Mouse (Mus musculus): ENCODE measurements around the gene Vps51. TPM values are rescaled to one million over a fixed set of nuclear protein-coding genes. Genes with fewer than 3 reads are reported as not detected.

The Vps51 gene
- polyA plus RNA-seq (2012; rRNA removed) = 102 and 114 TPM in 2 replicates

DNA sequence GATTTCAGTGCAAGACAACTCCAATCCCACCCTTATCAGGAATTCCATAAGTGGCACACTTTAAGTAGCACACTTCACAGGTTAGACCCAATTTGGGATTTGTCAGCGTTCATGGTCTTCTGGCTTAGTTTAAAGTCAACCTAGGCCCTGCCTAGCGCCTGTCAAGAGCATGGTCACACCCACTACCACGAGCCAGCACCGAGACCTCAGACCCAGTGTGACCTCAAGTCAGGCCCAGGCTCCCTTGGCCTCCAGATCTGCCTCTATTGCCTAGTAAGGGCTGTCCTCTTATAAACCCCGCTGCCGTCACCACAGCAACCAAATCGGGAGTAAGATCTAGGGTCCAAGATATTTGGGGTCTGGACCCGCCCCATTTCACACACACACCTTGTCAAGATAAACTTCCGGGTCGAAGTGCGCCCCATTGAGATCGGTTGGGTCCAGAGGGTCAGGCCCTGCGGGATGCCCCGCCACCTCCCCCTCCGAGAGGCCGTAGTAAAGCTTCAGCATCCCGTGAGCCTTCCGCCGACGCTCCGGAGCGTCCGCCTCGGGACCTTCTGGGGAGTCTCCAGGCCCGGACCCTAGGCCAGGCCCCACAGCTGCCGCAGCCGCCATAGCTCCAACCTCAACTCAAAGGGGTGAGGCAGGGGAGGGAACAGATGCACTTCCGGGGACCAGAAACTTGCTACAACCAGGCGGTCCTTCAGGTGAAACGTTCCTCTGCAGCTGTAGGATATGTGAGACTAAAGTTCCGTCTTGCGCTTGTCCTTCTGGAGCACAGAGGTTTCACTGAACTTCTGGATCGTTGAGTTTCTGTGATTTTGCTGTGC lies at the start of gene Vps51:
Gene Vps51 (minus strand): TSS at position 668 of the 830 bp plus-strand sequence.

DNA sequence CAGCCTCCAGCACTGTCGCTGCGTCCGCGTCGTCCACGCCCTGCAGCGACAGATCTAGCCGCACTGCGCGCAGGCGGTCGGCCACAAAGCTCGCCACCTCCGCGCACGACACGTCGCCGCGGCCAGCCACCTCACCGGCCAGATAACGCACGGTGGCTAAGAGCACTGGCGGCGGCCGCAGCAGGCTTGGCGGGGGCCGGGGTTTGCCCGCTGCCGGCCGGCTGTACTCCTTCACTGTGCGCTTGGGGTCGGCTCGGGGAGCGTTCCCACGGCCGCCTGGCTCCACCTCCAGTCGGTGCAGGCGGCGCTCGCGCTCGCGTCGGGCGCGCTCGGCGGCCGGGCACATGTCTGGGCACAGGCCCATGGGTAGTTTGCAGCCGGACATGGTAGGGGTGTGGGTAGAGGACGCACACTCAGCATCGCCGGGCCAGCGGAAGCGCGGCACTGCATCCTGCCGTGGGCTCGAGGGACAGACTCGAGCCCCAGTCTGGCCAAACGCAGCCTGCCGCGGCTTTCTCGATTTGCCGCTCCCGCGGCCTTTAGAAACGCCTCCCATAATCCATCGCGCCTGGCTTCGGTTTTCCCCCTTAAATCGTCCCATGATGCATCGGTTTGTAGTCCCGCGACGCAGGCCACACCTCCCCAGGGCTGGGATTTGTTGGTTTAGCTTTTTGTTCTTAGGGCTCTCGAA lies 41.1 kb upstream of the Vps51 start, which contains the start of gene Sac3d1:
Gene Sac3d1 (minus strand): TSS at position 665 of the 691 bp plus-strand sequence.

DNA sequence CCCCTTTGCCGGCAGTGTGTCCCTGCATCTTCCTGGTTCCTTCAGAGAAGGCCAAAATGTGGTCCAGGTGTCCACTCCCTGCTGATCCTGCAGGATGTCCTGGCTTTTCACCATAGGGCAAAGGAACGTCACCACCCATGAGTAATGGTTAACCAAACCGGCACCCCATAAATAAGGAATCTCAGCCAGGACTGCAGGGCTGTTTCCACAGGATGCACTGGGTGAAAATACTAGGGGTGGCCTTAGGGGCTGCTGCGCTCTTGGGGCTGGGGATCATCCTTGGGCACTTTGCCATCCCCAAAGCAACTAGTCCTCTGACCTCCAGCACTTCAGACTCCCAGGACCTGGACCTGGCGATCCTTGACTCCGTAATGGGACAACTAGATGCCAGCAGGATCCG lies 28.6 kb upstream of the Vps51 start, which contains the start of gene Naaladl1:
Gene Naaladl1 (plus strand): TSS at position 197 of the 400 bp plus-strand sequence.

DNA sequence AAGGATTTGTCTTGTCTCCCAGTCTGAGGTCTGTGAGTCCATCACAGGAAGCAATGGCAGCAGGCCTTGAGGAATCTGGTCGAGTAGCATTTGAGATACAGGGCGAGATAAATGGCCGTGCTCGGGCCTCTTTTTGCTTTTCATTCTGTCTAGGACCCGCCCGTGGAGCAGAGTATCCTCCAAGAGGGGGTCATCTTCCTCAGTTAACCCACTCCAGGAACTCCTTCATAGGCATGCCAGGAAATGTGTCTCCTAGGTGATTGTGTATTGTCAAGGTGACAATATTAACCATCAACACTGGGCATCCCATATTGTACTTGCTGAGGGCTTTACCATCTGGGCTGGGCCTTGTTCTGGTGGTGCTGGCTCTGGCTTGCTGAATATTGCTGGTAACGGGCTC lies 17.1 kb upstream of the Vps51 start, which contains the start of gene AC131692.1:
Gene AC131692.1 (plus strand): TSS at position 301 of the 400 bp plus-strand sequence.

DNA sequence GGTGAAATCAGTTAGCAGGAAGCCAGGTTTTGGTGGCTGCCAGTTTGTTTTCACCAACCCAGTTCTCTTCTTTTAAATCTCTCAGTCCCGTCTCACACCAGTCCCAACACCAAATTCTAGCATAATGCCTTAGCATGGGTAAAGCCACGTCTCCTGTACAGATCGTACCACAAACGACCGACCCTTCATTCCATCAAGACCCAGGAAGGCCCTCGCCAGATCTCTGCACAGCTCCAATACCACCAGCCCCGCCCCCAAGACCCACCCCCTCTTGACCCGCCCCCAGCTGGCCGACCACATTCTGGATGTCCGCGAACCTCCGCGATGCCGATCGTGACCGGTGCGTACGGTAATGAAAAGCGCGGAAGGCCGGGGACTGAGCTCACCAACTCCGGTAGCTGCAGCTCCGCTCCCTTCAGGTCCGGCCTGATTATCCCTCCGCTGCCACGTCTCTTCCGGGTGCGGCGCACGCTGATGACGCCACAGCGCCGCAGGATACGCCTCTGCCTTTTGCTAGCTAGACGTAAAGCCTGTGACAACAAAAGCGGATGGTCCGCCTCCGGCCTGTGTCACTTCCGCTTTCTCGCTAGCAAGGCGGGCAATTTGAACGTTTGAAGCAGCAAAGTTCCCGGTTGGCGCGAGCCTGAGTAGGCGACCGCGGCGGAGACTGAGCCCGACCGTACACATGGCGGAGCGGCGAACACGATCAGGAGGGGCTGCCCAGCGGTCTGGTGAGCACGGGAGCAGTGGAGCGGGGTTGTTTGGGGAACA lies 7.6 kb upstream of the Vps51 start, which contains the start of the genes Zfpl1 and Cdca5:
Gene Zfpl1 (minus strand): TSS at position 479 of the 771 bp plus-strand sequence.
Gene Cdca5 (plus strand): TSS at position 506 of the 771 bp plus-strand sequence.

DNA sequence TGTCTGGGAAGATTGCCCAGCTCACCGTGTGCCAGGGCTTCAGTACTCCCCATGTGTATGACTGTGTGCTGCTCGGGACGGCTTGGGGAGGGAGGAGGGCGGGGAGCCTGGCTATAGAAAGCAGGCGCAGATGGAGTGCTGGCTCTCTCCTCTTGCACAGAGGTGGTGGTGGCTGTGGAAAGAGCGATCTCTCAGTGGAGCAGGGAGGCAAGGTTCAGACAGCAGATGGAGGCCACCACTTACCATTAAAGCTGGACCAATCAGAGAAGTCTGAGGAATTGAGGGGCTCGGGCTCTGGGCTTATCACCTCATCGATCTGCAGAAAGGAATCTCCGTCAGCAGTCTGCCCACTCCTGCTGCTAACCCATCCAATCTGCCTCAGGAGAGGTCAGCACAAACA lies 5.1 kb upstream of the Vps51 start, which contains the start of gene Gm28374:
Gene Gm28374 (minus strand): TSS at position 101 of the 400 bp plus-strand sequence.

DNA sequence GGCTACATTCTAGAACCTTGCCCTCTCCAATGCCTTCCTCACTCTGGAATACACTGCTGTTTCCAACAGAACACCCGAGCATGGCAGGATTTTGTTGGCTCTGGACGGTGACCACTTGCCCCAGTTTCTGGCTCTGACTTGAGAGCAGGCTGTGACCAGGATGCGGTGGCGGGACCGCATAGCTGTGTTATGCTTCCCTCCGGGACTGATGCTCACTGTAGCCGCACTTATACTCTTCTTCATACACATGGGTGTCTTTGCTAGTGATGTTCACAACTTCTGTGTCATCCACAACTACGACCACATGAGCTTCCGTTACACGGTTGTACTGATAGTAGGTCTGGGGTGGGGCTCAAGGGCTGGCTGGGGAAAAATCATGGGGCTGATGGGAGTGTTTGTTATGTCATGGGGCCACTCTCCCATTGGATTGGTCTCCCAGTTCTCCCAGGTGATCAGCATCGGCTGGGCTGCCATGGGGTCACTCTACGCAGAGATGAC lies 3.0 kb upstream of the Vps51 start, which contains the start of gene Tmem262:
Gene Tmem262 (plus strand): TSS at position 51 of the 498 bp plus-strand sequence.

DNA sequence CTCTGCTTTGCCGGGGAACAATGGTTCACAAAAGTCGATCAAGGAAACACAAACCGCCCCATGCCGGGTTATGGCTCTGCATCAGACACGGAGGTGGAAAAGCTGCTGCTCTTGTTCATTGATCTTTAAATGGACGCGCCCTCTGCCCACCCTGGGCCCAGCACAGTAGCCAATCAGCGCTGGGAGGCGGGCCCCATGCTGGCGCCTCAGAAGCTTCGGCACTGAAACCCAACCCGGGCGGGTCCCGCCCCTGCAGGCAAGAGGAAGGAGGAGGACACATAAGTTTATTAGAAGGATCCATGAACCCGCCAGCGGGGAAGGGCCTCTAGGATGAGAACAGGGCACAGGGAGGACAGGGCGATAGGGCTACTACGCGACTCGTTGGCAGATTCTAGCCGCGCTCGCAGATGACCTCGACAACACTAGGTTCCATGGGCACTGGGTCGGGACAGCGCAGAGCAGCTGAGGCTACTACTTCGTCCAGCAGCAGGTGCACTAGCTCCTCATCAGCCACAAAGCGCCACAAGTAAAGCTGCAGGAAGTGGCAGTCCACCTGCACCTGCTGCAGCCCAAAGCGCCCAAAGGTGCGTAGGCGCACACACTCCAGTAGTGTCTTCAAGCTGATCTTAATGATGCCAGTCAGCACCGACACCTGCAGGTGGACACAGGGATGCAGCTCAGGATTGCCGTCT lies 9.2 kb downstream of the Vps51 start, which contains the start of gene Tm7sf2:
Gene Tm7sf2 (minus strand): TSS at position 650 of the 692 bp plus-strand sequence.

DNA sequence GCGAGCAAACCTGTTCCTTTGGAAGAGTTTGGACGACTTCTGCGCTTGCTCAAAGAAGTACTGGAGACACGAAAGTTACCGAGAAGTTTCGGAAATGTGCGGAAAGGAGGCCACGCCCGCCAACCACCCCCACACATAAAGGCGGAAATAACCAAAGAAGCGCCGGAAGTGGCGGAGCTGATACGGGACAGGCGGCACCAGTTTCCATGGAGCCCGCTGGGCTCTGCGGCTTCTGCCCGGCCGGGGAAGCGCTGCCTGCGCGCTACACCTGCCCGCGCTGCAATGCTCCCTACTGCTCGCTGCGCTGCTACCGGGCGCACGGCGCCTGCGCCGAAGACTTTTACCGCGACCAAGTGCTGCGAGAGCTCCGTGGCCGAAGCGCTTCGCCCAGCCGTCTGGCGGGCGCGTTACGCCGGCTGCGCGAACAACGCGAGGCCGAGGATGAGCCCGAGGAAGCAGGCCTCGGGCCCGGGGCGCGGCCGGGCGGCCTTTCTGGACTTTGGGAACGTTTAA lies 16.0 kb downstream of the Vps51 start, which contains the start of gene Znhit2:
Gene Znhit2 (plus strand): TSS at position 172 of the 513 bp plus-strand sequence.

DNA sequence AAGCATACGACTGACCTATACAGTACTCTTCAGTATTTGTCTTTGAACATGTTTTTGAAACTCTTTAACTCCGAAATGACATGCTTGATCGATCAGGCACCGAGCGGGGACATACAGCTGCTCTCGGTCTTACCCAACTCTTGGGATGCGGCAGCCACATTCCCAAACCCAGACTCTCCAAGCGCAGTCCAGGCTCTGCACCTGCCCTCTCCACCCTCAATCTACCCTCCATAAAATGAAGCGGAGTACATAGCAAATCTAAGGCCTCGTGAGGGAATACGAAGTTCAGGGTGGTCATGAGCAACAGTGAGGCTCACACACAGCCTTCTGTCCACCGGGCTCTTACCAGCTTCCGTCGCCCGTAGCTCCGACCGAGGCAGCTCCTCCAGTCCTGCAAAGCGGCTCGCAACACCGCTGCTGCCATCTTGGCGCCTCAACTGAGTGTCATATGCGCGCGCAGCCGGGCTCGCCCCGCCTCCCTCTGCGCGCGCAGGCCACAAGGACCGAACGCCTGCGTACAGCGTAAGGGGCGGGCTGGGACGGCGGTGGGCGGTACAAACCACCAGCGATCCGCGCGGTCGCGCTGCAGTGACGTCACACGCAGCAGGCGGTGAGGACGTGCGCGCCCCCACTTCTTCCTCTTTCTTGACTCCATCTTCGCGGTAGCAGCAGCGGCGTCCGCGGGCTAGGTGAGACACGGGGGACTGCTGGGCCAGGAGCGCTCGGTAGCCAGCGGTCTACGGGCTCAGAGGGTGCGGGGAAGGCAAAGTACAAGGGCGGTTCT lies 19.5 kb downstream of the Vps51 start, which contains the start of the genes Mrpl49 and Fau:
Gene Mrpl49 (minus strand): TSS at position 473 of the 784 bp plus-strand sequence.
Gene Fau (plus strand): TSS at position 532 of the 784 bp plus-strand sequence.

DNA sequence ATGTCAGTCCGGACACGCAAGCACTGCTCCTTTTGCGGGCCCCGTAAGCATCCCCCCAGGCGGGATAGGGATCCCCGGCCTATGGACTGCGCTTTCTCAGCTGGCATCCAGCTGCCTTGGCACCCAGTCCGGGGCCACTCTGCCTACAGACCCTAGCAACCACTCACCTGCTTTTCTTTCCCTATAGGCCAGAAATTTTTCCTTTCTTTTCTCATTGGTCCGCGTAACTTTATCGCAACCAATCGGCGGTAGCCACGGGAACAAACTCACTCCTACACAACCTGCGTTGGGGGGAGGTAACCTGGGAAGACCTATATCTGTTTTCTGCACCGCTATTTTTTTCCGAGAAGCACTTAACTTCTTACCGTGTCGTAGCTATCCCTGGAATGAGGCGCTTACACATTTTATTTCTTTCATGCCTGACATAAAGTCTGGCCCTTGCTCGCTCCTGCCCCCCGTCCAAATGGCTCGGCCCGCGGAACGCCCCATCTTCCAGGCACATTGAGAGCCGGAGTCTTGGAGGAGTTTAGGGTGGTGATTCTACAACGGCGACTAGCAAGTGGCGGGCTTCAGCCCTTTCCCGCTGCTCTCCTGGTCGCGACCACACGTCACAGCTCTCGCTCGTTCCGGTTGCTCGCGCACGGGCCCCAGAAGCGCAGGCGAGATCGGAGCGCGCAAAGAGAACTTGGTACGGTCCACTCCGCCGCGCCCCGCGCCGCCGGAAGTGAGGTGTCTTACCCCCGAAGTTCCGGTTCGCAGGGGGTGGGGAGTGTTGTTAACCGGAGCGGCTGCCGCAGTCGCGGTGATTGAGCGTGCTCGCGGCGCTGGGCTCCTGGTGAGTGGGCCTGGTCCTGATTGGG lies 30.5 kb downstream of the Vps51 start, which contains the start of gene Syvn1:
Gene Syvn1 (plus strand): TSS at position 283 of the 860 bp plus-strand sequence.

Other genes with a start within 250 kb of the Vps51 start
- gene Frmd8, start 202.0 kb downstream of the Vps51 start, polyA plus RNA-seq (2012; rRNA removed) = 28.5 and 32.7 TPM in 2 replicates
- 16.3 and 25.9 TPM in 2 replicates for gene Slc25a45, start 199.4 kb downstream of the Vps51 start, polyA plus RNA-seq (2012; rRNA removed)
- gene Tigd3, start 183.1 kb downstream of the Vps51 start, polyA plus RNA-seq (2012; rRNA removed) = 0.72 and 0.84 TPM in 2 replicates
- gene Dpf2, start 164.2 kb downstream of the Vps51 start, polyA plus RNA-seq (2012; rRNA removed) = 104 and 124 TPM in 2 replicates
- 8.6 and 9.2 TPM in 2 replicates for gene Cdc42ep2, start 152.4 kb downstream of the Vps51 start, polyA plus RNA-seq (2012; rRNA removed)
- 29.1 and 51.7 TPM in 2 replicates for gene Pola2, start 113.0 kb downstream of the Vps51 start, polyA plus RNA-seq (2012; rRNA removed)
- not detected in 2 replicates for gene Slc22a20, start 91.1 kb downstream of the Vps51 start, polyA plus RNA-seq (2012; rRNA removed)
- 43.3 and 43.5 TPM in 2 replicates for gene Capn1, start 61.3 kb downstream of the Vps51 start, polyA plus RNA-seq (2012; rRNA removed)
- gene Syvn1, start 30.7 kb downstream of the Vps51 start, polyA plus RNA-seq (2012; rRNA removed) = 67.4 and 71.4 TPM in 2 replicates
- gene Mrpl49, start 19.4 kb downstream of the Vps51 start, polyA plus RNA-seq (2012; rRNA removed) = 18.5 and 22.7 TPM in 2 replicates
- gene Fau, start 19.4 kb downstream of the Vps51 start, polyA plus RNA-seq (2012; rRNA removed) = 2,067 and 2,719 TPM in 2 replicates
- 98.8 and 129 TPM in 2 replicates for gene Znhit2, start 16.0 kb downstream of the Vps51 start, polyA plus RNA-seq (2012; rRNA removed)
- 64.3 and 73.1 TPM in 2 replicates for gene Tm7sf2, start 8.9 kb downstream of the Vps51 start, polyA plus RNA-seq (2012; rRNA removed)
- not detected in 2 replicates for gene Tmem262, start 2.8 kb upstream of the Vps51 start, polyA plus RNA-seq (2012; rRNA removed)
- 0.52 and 0.77 TPM in 2 replicates for gene Gm28374, start 5.0 kb upstream of the Vps51 start, polyA plus RNA-seq (2012; rRNA removed)
- 107 and 147 TPM in 2 replicates for gene Zfpl1, start 7.7 kb upstream of the Vps51 start, polyA plus RNA-seq (2012; rRNA removed)
- gene Cdca5, start 7.8 kb upstream of the Vps51 start, polyA plus RNA-seq (2012; rRNA removed) = 5.0 and 7.6 TPM in 2 replicates
- gene AC131692.1, start 17.2 kb upstream of the Vps51 start, polyA plus RNA-seq (2012; rRNA removed) = not detected in 2 replicates
- 0.57 and 0.89 TPM in 2 replicates for gene Naaladl1, start 28.6 kb upstream of the Vps51 start, polyA plus RNA-seq (2012; rRNA removed)
- gene Sac3d1, start 41.4 kb upstream of the Vps51 start, polyA plus RNA-seq (2012; rRNA removed) = 95.3 and 147 TPM in 2 replicates
- gene Snx15, start 51.1 kb upstream of the Vps51 start, polyA plus RNA-seq (2012; rRNA removed) = 30.1 and 33.9 TPM in 2 replicates
- 5.3 and 8.6 TPM in 2 replicates for gene Batf2, start 63.8 kb upstream of the Vps51 start, polyA plus RNA-seq (2012; rRNA removed)
- gene Arl2, start 64.3 kb upstream of the Vps51 start, polyA plus RNA-seq (2012; rRNA removed) = 157 and 174 TPM in 2 replicates
- 0.44 and 0.75 TPM in 2 replicates for gene Majin, start 107.2 kb upstream of the Vps51 start, polyA plus RNA-seq (2012; rRNA removed)
- 58.5 and 77.5 TPM in 2 replicates for gene Gpha2, start 149.1 kb upstream of the Vps51 start, polyA plus RNA-seq (2012; rRNA removed)
- 108 and 236 TPM in 2 replicates for gene Ppp2r5b, start 158.6 kb upstream of the Vps51 start, polyA plus RNA-seq (2012; rRNA removed)
- gene Atg2a, start 164.4 kb upstream of the Vps51 start, polyA plus RNA-seq (2012; rRNA removed) = 59.3 and 62.5 TPM in 2 replicates
- gene Ehd1, start 199.5 kb upstream of the Vps51 start, polyA plus RNA-seq (2012; rRNA removed) = 255 and 442 TPM in 2 replicates
- gene Cdc42bpg, start 229.2 kb upstream of the Vps51 start, polyA plus RNA-seq (2012; rRNA removed) = 22.0 and 23.7 TPM in 2 replicates

Data from ovary, adult 2 months (tissue).